Mouse (Mus musculus) C2C12 (cell line): ENCODE results near the gene C2cd4c.

Experiments used
- CTCF ChIP-seq: IDR thresholded peaks from one replicate; pipeline ENCODE4 v1.5.1; 2011; ENCODE audit not compliant: control insufficient read depth, insufficient read depth, insufficient read length
- MAX ChIP-seq: IDR thresholded peaks from one replicate; pipeline ENCODE4 v1.6.1; 2011; ENCODE audit warnings: mild to moderate bottlenecking, control low read depth
- MYOG ChIP-seq: IDR thresholded peaks from one replicate; pipeline ENCODE4 v1.6.1; 2011; ENCODE audit not compliant: control insufficient read depth, insufficient read length; ENCODE audit errors: extremely low read depth

DNA sequence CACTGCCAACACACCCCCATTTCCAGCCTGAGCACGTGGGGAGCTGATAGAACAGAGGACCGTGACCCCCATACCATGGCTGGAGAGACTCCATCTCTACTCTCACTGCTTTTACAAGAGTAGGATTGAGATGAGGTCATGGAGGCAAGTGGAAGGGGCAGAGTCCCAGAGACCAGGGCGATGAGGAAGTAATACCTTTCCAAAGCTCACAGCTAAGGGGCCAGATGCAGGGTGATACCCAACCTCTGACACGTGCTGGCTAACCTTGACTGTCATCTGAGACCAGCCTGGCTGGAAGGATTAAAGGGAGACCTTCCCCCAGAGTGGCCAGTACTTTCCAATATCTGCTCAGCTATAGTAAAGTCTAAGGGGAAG is 26.1 kb downstream of the C2cd4c start:
- TF ChIP-seq CTCF = no peak
- TF ChIP-seq MAX = no peak
- TF ChIP-seq MYOG = no peak
